Mouse (Mus musculus) lung, postnatal 0 days (tissue): ENCODE measurements around the gene Slc39a13.

Experiments
- CTCF ChIP-seq: IDR thresholded peaks from 2 replicates; pipeline ENCODE4 v1.5.1; 2016; ENCODE audit warnings: antibody characterized with exemption, mild to moderate bottlenecking
- EP300 ChIP-seq: IDR thresholded peaks from 2 replicates; pipeline ENCODE4 v1.6.1; 2016; ENCODE audit warnings: antibody characterized with exemption, mild to moderate bottlenecking, control low read depth

- TF ChIP-seq CTCF (no peak), EP300 (no peak)
Measured at GRCm38 (mm10) chr2:91035385-91035784, 34.8 kb downstream of the Slc39a13 start, which contains the start of gene Rapsn.
